Mouse (Mus musculus) CH12.LX (cell line): ENCODE measurements around the gene Brd4. TPM values are rescaled to one million over a fixed set of nuclear protein-coding genes. Genes with fewer than 3 reads are reported as not detected.

Experiments used
- DNase-seq: peaks from one replicate; pipeline ENCODE4 v3.0.0-alpha.2; 2013; ENCODE audit errors: extremely low read depth
- H3K27ac ChIP-seq: 2 replicates; pipeline ENCODE4 v1.5.1; 2012; ENCODE audit warnings: low read depth, mild to moderate bottlenecking, control low read depth, moderate library complexity; ENCODE audit not compliant: insufficient read depth
- H3K27me3 ChIP-seq: replicated peaks from 2 replicates; pipeline ENCODE3; 2012; ENCODE audit warnings: inconsistent platforms
- H3K36me3 ChIP-seq, 2 experiments: replicated peaks in 1 of 2; 2 replicates each; pipeline versions ENCODE3 to v1.6.1; 2012; ENCODE audit warnings: inconsistent platforms in 1 of 2, low read length in 1 of 2, mild to moderate bottlenecking in 1 of 2, mixed read lengths in 1 of 2, moderate library complexity in 1 of 2; ENCODE audit not compliant: control insufficient read depth in 1 of 2, insufficient read depth in 1 of 2
- H3K4me1 ChIP-seq, 2 experiments: 2 replicates each; pipeline ENCODE4 v1.6.1; 2012; ENCODE audit warnings: inconsistent platforms in 1 of 2, moderate library complexity in 1 of 2; ENCODE audit not compliant: insufficient read depth in 2 of 2, control insufficient read depth in 1 of 2
- H3K4me2 ChIP-seq: 2 replicates; pipeline ENCODE4 v1.6.1; 2012; ENCODE audit warnings: low read depth, mild to moderate bottlenecking, control low read depth; ENCODE audit not compliant: poor library complexity, insufficient read depth, severe bottlenecking
- H3K4me3 ChIP-seq, 3 experiments: fragments of 150-350 bp in 1 of 3; sonication (generic) in 1 of 3; replicated peaks in 1 of 3; 2 replicates each; pipeline versions ENCODE3 to v1.5.1; 2011 to 2012; ENCODE audit warnings: low read depth in 2 of 3, low read length in 2 of 3, mild to moderate bottlenecking in 2 of 3, moderate library complexity in 2 of 3, control low read depth in 1 of 3, improper control_type of control experiment in 1 of 3, inconsistent platforms in 1 of 3, mixed read lengths in 1 of 3; ENCODE audit not compliant: poor library complexity in 1 of 3
- H3K79me2 ChIP-seq: replicated peaks from 2 replicates; pipeline ENCODE4 v1.6.1; 2012; ENCODE audit warnings: mild to moderate bottlenecking, moderate library complexity; ENCODE audit not compliant: control insufficient read depth, poor library complexity, insufficient read depth, severe bottlenecking; ENCODE audit errors: extremely low read depth
- H3K9ac ChIP-seq: 2 replicates; pipeline ENCODE4 v1.6.1; 2012; ENCODE audit warnings: low read depth, mild to moderate bottlenecking, control low read depth, moderate library complexity; ENCODE audit not compliant: insufficient read depth
- H3K9me3 ChIP-seq: replicated peaks from 2 replicates; pipeline ENCODE3; 2012; ENCODE audit warnings: low read length, inconsistent platforms, mixed read lengths
- CHD2 ChIP-seq: IDR thresholded peaks from 2 replicates; pipeline ENCODE4 v1.6.1; 2011; ENCODE audit warnings: low read length, improper control_type of control experiment
- CTCF ChIP-seq, 2 experiments: IDR thresholded peaks in 1 of 2; conservative IDR thresholded peaks in 1 of 2; 2 replicates each; pipeline ENCODE4 v1.5.1; 2011 to 2012; ENCODE audit warnings: low read depth in 2 of 2, low read length in 2 of 2, improper control_type of control experiment in 1 of 2, inconsistent platforms in 1 of 2, mild to moderate bottlenecking in 1 of 2, moderate library complexity in 1 of 2
- E2F4 ChIP-seq: IDR thresholded peaks from 2 replicates; pipeline ENCODE4 v1.6.1; 2011; ENCODE audit warnings: low read depth, low read length, improper control_type of control experiment; ENCODE audit not compliant: insufficient replicate concordance
- EP300 ChIP-seq: IDR thresholded peaks from 2 replicates; pipeline ENCODE4 v1.6.1; 2011; ENCODE audit warnings: low read length, improper control_type of control experiment
- HCFC1 ChIP-seq: IDR thresholded peaks from 2 replicates; pipeline ENCODE4 v1.6.1; 2012; ENCODE audit warnings: low read depth, mild to moderate bottlenecking, inconsistent platforms, low read length, improper control_type of control experiment
- IRF4 ChIP-seq: IDR thresholded peaks from 2 replicates; pipeline ENCODE4 v1.6.1; 2014; ENCODE audit warnings: low read depth, mild to moderate bottlenecking, inconsistent platforms, low read length, improper control_type of control experiment
- JUN ChIP-seq: IDR thresholded peaks from 2 replicates; pipeline ENCODE4 v1.6.1; 2011; ENCODE audit warnings: low read depth, mild to moderate bottlenecking, low read length, improper control_type of control experiment, moderate library complexity; ENCODE audit not compliant: insufficient read depth
- JUND ChIP-seq: conservative IDR thresholded peaks from 2 replicates; pipeline ENCODE4 v1.6.1; 2011; ENCODE audit warnings: low read depth, low read length, improper control_type of control experiment
- MAFK ChIP-seq: IDR thresholded peaks from 2 replicates; pipeline ENCODE4 v1.6.1; 2011; ENCODE audit warnings: low read length, improper control_type of control experiment; ENCODE audit not compliant: insufficient replicate concordance
- MXI1 ChIP-seq: IDR thresholded peaks from 2 replicates; pipeline ENCODE4 v1.6.1; 2011; ENCODE audit warnings: mild to moderate bottlenecking, low read depth, low read length, improper control_type of control experiment
- NELFE ChIP-seq: IDR thresholded peaks from 2 replicates; pipeline ENCODE4 v1.6.1; 2011; ENCODE audit warnings: low read depth, low read length, improper control_type of control experiment
- POLR2AphosphoS2 ChIP-seq: IDR thresholded peaks from 2 replicates; pipeline ENCODE4 v1.6.1; 2011; ENCODE audit warnings: low read depth, low read length, improper control_type of control experiment
- RCOR1 ChIP-seq: conservative IDR thresholded peaks from 2 replicates; pipeline ENCODE4 v1.6.1; 2012; ENCODE audit warnings: low read depth, mild to moderate bottlenecking, inconsistent platforms, low read length, improper control_type of control experiment
- SMC3 ChIP-seq: IDR thresholded peaks from 2 replicates; pipeline ENCODE4 v1.6.1; 2011; ENCODE audit warnings: low read depth, low read length, improper control_type of control experiment
- USF1 ChIP-seq: IDR thresholded peaks from 2 replicates; pipeline ENCODE4 v1.6.1; 2014; ENCODE audit warnings: low read depth, mild to moderate bottlenecking, inconsistent platforms, low read length, improper control_type of control experiment
- ZC3H11A ChIP-seq: IDR thresholded peaks from 2 replicates; pipeline ENCODE4 v1.6.1; 2012; ENCODE audit warnings: low read depth, mild to moderate bottlenecking, inconsistent platforms, low read length, improper control_type of control experiment
- dilution Hi-C: fragments of 300-500 bp; cut with MboI; formaldehyde crosslinking; loops from 2 replicates; pipeline ENCODE4 v1.14.3; 2020; ENCODE audit warnings: low sequenced_read_pairs; ENCODE audit not compliant: extremely low pct_unique_long_range_greater_than_20kb, extremely low pct_ligation_motif_present
- in situ Hi-C: fragments of 300-500 bp; cut with MboI; formaldehyde crosslinking; loops from 3 replicates; pipeline ENCODE4 v1.14.3; 2019; ENCODE audit warnings: low sequenced_read_pairs, low pct_ligation_motif_present, low pct_unique_long_range_greater_than_20kb, mixed read lengths
- polyA plus RNA-seq: library from polyadenylated mRNA; unstranded; fragments of >175 nt; gene quantifications from 2 replicates; pipeline ENCODE4 v1.2.1, GENCODE M21; 2012; ENCODE audit warnings: low read depth; ENCODE audit not compliant: insufficient read length
- total RNA-seq, 2 experiments: library from RNA; depleted of rRNA; stranded (reverse); fragments of 300-350 nt in 1 of 2; fragments of >200 nt in 1 of 2; gene quantifications; 2 replicates each; pipeline ENCODE4 v1.2.3; 2012 to 2014

Brd4 gene
- total and polyA plus RNA-seq, 3 experiments: 6.3 to 68.5 (median 19.1) TPM

GRCm38 (mm10) chr17:32202972-32203371 lies 81.5 kb downstream of the Brd4 start:
- Histone ChIP-seq H3K4me2 (no peak overlapping the region), H3K36me3 (peaks cover 90 to 99% of the 10 kb centered on the region in 2 experiments), H3K9me3 (no peaks in the 10 kb centered on the region), H3K27me3 (no peaks in the 10 kb centered on the region), H3K79me2 (no peaks in the 10 kb centered on the region), H3K4me1 (no peaks in the 10 kb centered on the region), H3K27ac (no peak overlapping the region), H3K9ac (no peak overlapping the region), H3K4me3 (no peak overlapping the region)
- no peak for DNase-seq
- TF ChIP-seq MAFK: peak; percentile 74
- TF ChIP-seq SMC3: no peak
- in situ Hi-C loops (loop anchor here (10.0 kb wide), 1 partner anchor 58 kb away; no protein-coding TSS in a partner anchor), dilution Hi-C loops (no loop called here)

GRCm38 (mm10) chr17:32201086-32201485 lies 83.4 kb downstream of the Brd4 start:
- Histone ChIP-seq H3K36me3 (peaks cover 91 to 99% of the 10 kb centered on the region in 2 experiments), H3K27me3 (no peaks in the 10 kb centered on the region), H3K79me2 (no peaks in the 10 kb centered on the region), H3K9ac (no peak overlapping the region), H3K4me3 (no peak overlapping the region), H3K27ac (no peak overlapping the region), H3K4me1 (no peaks in the 10 kb centered on the region), H3K4me2 (no peak overlapping the region), H3K9me3 (no peaks in the 10 kb centered on the region)
- TF ChIP-seq NELFE: no peak
- no peak for TF ChIP-seq HCFC1
- no peak for TF ChIP-seq IRF4
- TF ChIP-seq SMC3: no peak
- TF ChIP-seq E2F4: no peak
- no peak for DNase-seq
- in situ Hi-C loops: loop anchor here (10.0 kb wide), 1 partner anchor 56 kb away; no protein-coding TSS in a partner anchor
- dilution Hi-C loops: no loop called here

DNA sequence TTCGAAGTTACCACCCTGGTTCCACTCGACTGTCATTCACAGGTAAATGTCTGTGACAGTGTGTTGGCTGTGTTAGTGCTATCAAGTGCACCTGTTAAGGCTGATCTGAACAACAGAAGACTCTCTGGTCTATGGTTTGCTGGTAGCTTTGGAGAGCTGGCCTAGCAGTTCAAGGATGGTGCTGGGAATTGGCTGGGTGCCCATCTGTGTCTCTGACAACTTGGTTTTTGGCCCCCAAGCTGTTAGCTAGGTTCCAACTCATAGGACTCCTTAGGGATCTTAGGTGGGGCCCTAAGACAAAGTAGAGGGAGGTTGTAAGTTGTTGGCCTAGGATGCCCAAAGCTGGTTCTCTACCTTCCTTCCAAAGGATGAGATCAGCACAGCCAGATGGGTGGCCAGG lies 84.7 kb downstream of the Brd4 start:
- DNase-seq: no peak
- Histone ChIP-seq H3K4me2 (no peak overlapping the region), H3K36me3 (peaks cover 93 to 98% of the 10 kb centered on the region in 2 experiments), H3K4me3 (no peak overlapping the region), H3K9ac (no peak overlapping the region), H3K27ac (no peak overlapping the region), H3K27me3 (no peaks in the 10 kb centered on the region), H3K9me3 (no peaks in the 10 kb centered on the region), H3K79me2 (no peaks in the 10 kb centered on the region), H3K4me1 (peaks cover 2 to 3% of the 10 kb centered on the region in 2 experiments; a peak in 1 of 4 replicates)
- dilution Hi-C loops: no loop called here
- TF ChIP-seq MXI1 (no peak), NELFE (no peak), RCOR1 (no peak), USF1 (no peak), POLR2AphosphoS2 (no peak), CHD2 (no peak), JUN (no peak), JUND (no peak), ZC3H11A (no peak), CTCF (conservative IDR thresholded peaks at IDR 0.05 in 1 of 2, IDR thresholded peaks at IDR 0.05 in 1 of 2; ENCODE audit: low read depth in 2 of 2, low read length in 2 of 2) (no peak), EP300 (no peak)
- in situ Hi-C loops: loop anchor here (10.0 kb wide), 1 partner anchor 55 kb away; no protein-coding TSS in a partner anchor
